Comparison of ENCODE assay signal across 14 mouse cellular contexts in genomic region chr9:51167954-51168353, GRCm38 (mm10). TPM values are rescaled to one million over a fixed set of nuclear protein-coding genes. Genes with fewer than 3 reads are reported as not detected.
A peak's percentile ranks its signal among the peaks of the same experiment; 100 is the strongest.
DNase-seq lines count a peak whose midpoint lies in the region; ATAC-seq and TF ChIP-seq lines count a peak whose summit lies in the region.
"Had no signal": no experiment of that assay in that cellular context is flagged by ENCODE, and none has a peak within 500 bp of the region (broad histone marks: within the 10 kb centered on the region; RNA-seq: fewer than 3 reads in every experiment).

No protein-coding gene starts in this region.

- no peaks in the 10 kb centered on the region for H3K36me3 ChIP-seq in forebrain, embryonic 14.5 days (ENCODE audit: control insufficient read depth, insufficient read depth, low read length)
- H3K36me3 ChIP-seq in forebrain, embryonic 15.5 days: no peaks in the 10 kb centered on the region
- no peaks in the 10 kb centered on the region for H3K36me3 ChIP-seq in splenic B cell, adult 2 months (ENCODE audit: control insufficient read depth, insufficient read depth, low read length, poor library complexity, severe bottlenecking)
- H3K36me3 ChIP-seq: embryonic facial prominence, embryonic 12.5 days; midbrain, embryonic 15.5 days had no signal

- H3K27ac ChIP-seq in forebrain, embryonic 14.5 days (ENCODE audit: low read depth, low read length): no peak overlapping the region
- H3K27ac ChIP-seq in forebrain, embryonic 15.5 days (replicated peaks): no peak overlapping the region
- H3K27ac ChIP-seq: embryonic facial prominence, embryonic 12.5 days; midbrain, embryonic 15.5 days had no signal

- no peak overlapping the region for H3K4me3 ChIP-seq in forebrain, embryonic 14.5 days (ENCODE audit: low read depth, low read length)
- no peak overlapping the region for H3K4me3 ChIP-seq in forebrain, embryonic 15.5 days
- no peak overlapping the region for H3K4me3 ChIP-seq in lung, adult 2 months (replicated peaks; ENCODE audit: extremely low read depth, low read depth, low read length)
- H3K4me3 ChIP-seq: embryonic facial prominence, embryonic 12.5 days; midbrain, embryonic 15.5 days had no signal

- ATAC-seq in forebrain, embryonic 14.5 days: no peak
- ATAC-seq in forebrain, embryonic 15.5 days (replicated peaks): no peak
- no peak for ATAC-seq in monocyte, adult 5-6 weeks (replicated peaks; ENCODE audit: insufficient number of reproducible peaks, low FRiP score, low TSS enrichment, poor library complexity, severe bottlenecking)
- no peak for ATAC-seq in megakaryocyte, adult 5-6 weeks (ENCODE audit: poor library complexity, severe bottlenecking)
- ATAC-seq: midbrain, embryonic 15.5 days had no signal

- H3K4me1 ChIP-seq in forebrain, embryonic 14.5 days (ENCODE audit: control insufficient read depth, insufficient read depth, low read length): no peaks in the 10 kb centered on the region
- 0 out of 2 replicates have a peak, but pooled peaks cover 3% of the 10 kb centered on the region for H3K4me1 ChIP-seq in forebrain, embryonic 15.5 days
- H3K4me1 ChIP-seq in lung, adult 2 months (ENCODE audit: control insufficient read depth, insufficient read depth, low read length): no peaks in the 10 kb centered on the region
- H3K4me1 ChIP-seq: midbrain, embryonic 15.5 days had no signal

- 0 out of 2 replicates have a peak overlapping the region, but pooled peaks have one; percentile 8 for H3K9ac ChIP-seq in forebrain, embryonic 14.5 days (ENCODE audit: low read length)
- H3K9ac ChIP-seq in forebrain, embryonic 15.5 days (replicated peaks): no peak overlapping the region
- H3K9ac ChIP-seq: embryonic facial prominence, embryonic 12.5 days; midbrain, embryonic 15.5 days had no signal

- no peak overlapping the region for H3K4me2 ChIP-seq in forebrain, embryonic 14.5 days (ENCODE audit: low read length)
- no peak overlapping the region for H3K4me2 ChIP-seq in forebrain, embryonic 15.5 days (replicated peaks)
- H3K4me2 ChIP-seq: embryonic facial prominence, embryonic 12.5 days; midbrain, embryonic 15.5 days had no signal

- 51% methylated on average over 11 of the region's 11 CpGs for WGBS in forebrain, embryonic 14.5 days
- 45% methylated on average over 11 of the region's 11 CpGs for WGBS in forebrain, embryonic 15.5 days
- WGBS in lung, adult 2 months: 34% methylated on average over 11 of the region's 11 CpGs

- H3K9me3 ChIP-seq in forebrain, embryonic 14.5 days (replicated peaks; ENCODE audit: control insufficient read depth, low read length): no peaks in the 10 kb centered on the region
- H3K9me3 ChIP-seq in forebrain, embryonic 15.5 days: no peaks in the 10 kb centered on the region
- H3K9me3 ChIP-seq: embryonic facial prominence, embryonic 12.5 days; midbrain, embryonic 15.5 days had no signal

- no peak for TF ChIP-seq CTCF in lung, adult 2 months (IDR thresholded peaks at IDR 0.05; ENCODE audit: insufficient read depth, low read length)

- TF ChIP-seq POLR2A in lung, adult 2 months (IDR thresholded peaks at IDR 0.05; ENCODE audit: borderline replicate concordance, extremely low read depth, low read depth, low read length): peak; percentile 30; the same call in 1 of the 2 replicates

- no peak for DNase-seq in forebrain, embryonic 14.5 days (ENCODE audit: low spot score)
- peak; percentile 83 for DNase-seq in A20 (ENCODE audit: low read depth, low spot score)
- peak; percentile 71 for DNase-seq in lung, adult 2 months
- peak; percentile 45 for DNase-seq in splenic B cell, adult 2 months (ENCODE audit: low read depth, low spot score)
- DNase-seq in cerebellum, adult 18-20 months: no peak
- DNase-seq: retina, postnatal 1 day had no signal

- no peaks in the 10 kb centered on the region for H3K27me3 ChIP-seq in forebrain, embryonic 14.5 days (replicated peaks; ENCODE audit: control insufficient read depth, insufficient read depth, low read length)
- H3K27me3 ChIP-seq in forebrain, embryonic 15.5 days: no peaks in the 10 kb centered on the region
- H3K27me3 ChIP-seq in splenic B cell, adult 2 months (ENCODE audit: control insufficient read depth, insufficient read depth, low read length, poor library complexity, severe bottlenecking): no peaks in the 10 kb centered on the region
- H3K27me3 ChIP-seq: CH12.LX; embryonic facial prominence, embryonic 12.5 days; midbrain, embryonic 15.5 days had no signal

RNA-seq across cellular contexts. Expression of gene Gm32742, which starts 2.6 kb away (rescaled TPM):
- polyA plus RNA-seq in forebrain, embryonic 14.5 days (2014; fragmentation: Nextera tagmentation; extraction: Ambion mirVana): 0.04 TPM in 1 of 2 replicates, not detected in the other
- 0.04 TPM in 1 of 2 replicates, not detected in the other for polyA plus RNA-seq in forebrain, embryonic 15.5 days (2015; fragmentation: Nextera tagmentation; extraction: Ambion mirVana)
- 1.3 and 1.5 TPM in 2 replicates for polyA plus RNA-seq in lung, adult 2 months (2012; rRNA removed)
- total RNA-seq in monocyte, adult 5-6 weeks (2017): not detected in 3 replicates
- total RNA-seq in megakaryocyte, adult 5-6 weeks (2015): not detected in 2 replicates
- total RNA-seq in megakaryocyte, adult 5-6 weeks (2017): not detected in 2 replicates
- polyA plus RNA-seq: kidney, embryonic 14.5 days; midbrain, embryonic 15.5 days had no signal

RNA-seq across cellular contexts. Expression of gene Pou2af1, which starts 45.6 kb away (rescaled TPM):
- 0.09 and 0.11 TPM in 2 replicates for polyA plus RNA-seq in forebrain, embryonic 14.5 days (2014; fragmentation: Nextera tagmentation; extraction: Ambion mirVana)
- polyA plus RNA-seq in forebrain, embryonic 15.5 days (2015; fragmentation: Nextera tagmentation; extraction: Ambion mirVana): 0.14 TPM in 1 of 2 replicates, not detected in the other
- 10.1 and 11.0 TPM in 2 replicates for polyA plus RNA-seq in lung, adult 2 months (2012; rRNA removed)
- 31.5 to 46.5 TPM (median 42.8 TPM) in 3 replicates for total RNA-seq in monocyte, adult 5-6 weeks (2017)
- total RNA-seq in megakaryocyte, adult 5-6 weeks (2015): 0.59 TPM in 1 of 2 replicates, not detected in the other
- 0.22 and 0.85 TPM in 2 replicates for total RNA-seq in megakaryocyte, adult 5-6 weeks (2017)
- polyA plus RNA-seq: embryonic facial prominence, embryonic 12.5 days; kidney, embryonic 14.5 days; limb, embryonic 11.5 days had no signal

Comparison
In these comparisons a context has a peak if more than half of its experiments do, and no peak if none do; other contexts are left out.
1. DNase-seq: peak in A20 (single experiment), lung, adult 2 months (single experiment) and splenic B cell, adult 2 months (single experiment); none in forebrain, embryonic 14.5 days (single experiment) and cerebellum, adult 18-20 months (0 of 2).